Mouse (Mus musculus) midbrain, embryonic 10.5 days (tissue): Measurements from ENCODE around the gene Gpd2. TPM values are rescaled to one million over a fixed set of nuclear protein-coding genes. Genes with fewer than 3 reads are reported as not detected.

Experiments used
- DNase-seq: peaks from one replicate; pipeline ENCODE4 v3.0.0-alpha.2; 2017; ENCODE audit warnings: low spot score
- H3K27ac ChIP-seq: fragments of 300-500 bp; sonication (generic); replicated peaks from 2 replicates; pipeline ENCODE4 v1.5.1; 2016; ENCODE audit warnings: mild to moderate bottlenecking
- H3K27me3 ChIP-seq: fragments of 300-500 bp; sonication (generic); 2 replicates; pipeline ENCODE4 v1.6.1; 2016; ENCODE audit warnings: low read depth, mild to moderate bottlenecking; ENCODE audit not compliant: poor library complexity, severe bottlenecking
- H3K36me3 ChIP-seq: fragments of 300-500 bp; sonication (generic); 2 replicates; pipeline ENCODE4 v1.6.1; 2016; ENCODE audit warnings: mild to moderate bottlenecking, moderate library complexity
- H3K4me1 ChIP-seq: fragments of 300-500 bp; sonication (generic); 2 replicates; pipeline ENCODE4 v1.6.1; 2016
- H3K4me3 ChIP-seq: fragments of 300-500 bp; sonication (generic); 2 replicates; pipeline ENCODE4 v1.5.1; 2016; ENCODE audit warnings: mild to moderate bottlenecking, moderate library complexity
- H3K9me3 ChIP-seq: fragments of 300-500 bp; sonication (generic); replicated peaks from 2 replicates; pipeline ENCODE4 v1.6.1; 2016; ENCODE audit warnings: mild to moderate bottlenecking
- WGBS: fragments of 180-500 bp; shearing (Covaris S2); methylation state at CpG from one replicate; pipeline ENCODE4 v1.1.7; 2016; 5-methylcytosine and 5-hydroxymethylcytosine counted together
- polyA plus RNA-seq: library from polyadenylated mRNA; unstranded; fragments of >200 nt; fragmentation: Nextera tagmentation; extraction: Ambion mirVana; gene quantifications from 2 replicates; pipeline ENCODE4 v1.2.1, GENCODE M21; 2016

The Gpd2 gene
- polyA plus RNA-seq, 1 experiment from 2014 or later: 24.4 TPM

- peak; percentile 24 for DNase-seq
- Histone ChIP-seq H3K9me3 (no peaks in the 10 kb centered on the region), H3K27ac (0 out of 2 replicates have a peak overlapping the region, but pooled peaks have one; percentile 7), H3K4me1 (peaks cover 50% of the 10 kb centered on the region), H3K4me3 (peak overlapping the region; percentile 26), H3K36me3 (no peaks in the 10 kb centered on the region), H3K27me3 (peaks cover 61% of the 10 kb centered on the region)
- 9% methylated on average over 8 of the region's 8 CpGs for WGBS
These were observed 140.9 kb downstream of the Gpd2 start for GRCm38 (mm10) chr2:57378147-57378889.

GRCm38 (mm10) chr2:57384625-57385024 is 147.2 kb downstream of the Gpd2 start:
- Histone ChIP-seq H3K27me3 (peaks cover 28% of the 10 kb centered on the region), H3K9me3 (no peaks in the 10 kb centered on the region), H3K27ac (no peak overlapping the region), H3K36me3 (no peaks in the 10 kb centered on the region), H3K4me1 (peaks cover 28% of the 10 kb centered on the region), H3K4me3 (no peak overlapping the region)
- WGBS: 92% methylated on average over 2 of the region's 2 CpGs
- DNase-seq: no peak

DNA sequence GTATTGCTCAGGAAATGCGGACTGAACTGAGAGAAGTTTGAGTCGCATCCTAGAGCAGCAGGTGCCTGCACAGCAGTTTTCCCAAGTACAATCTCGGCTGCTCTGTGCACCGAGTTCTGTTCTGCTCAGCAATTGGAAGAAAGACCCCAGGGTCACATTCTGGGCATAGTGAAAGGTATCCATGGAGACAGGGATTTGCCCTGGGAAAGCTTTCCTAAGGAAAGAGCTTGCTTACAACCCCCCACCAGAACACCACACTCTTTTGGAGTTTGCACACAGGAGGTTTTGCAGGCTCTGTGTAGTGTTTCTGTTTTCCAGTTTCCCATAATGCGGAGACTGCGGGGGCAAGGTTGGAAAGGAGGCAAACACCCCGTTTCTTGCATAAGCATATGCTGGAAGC is 150.4 kb downstream of the Gpd2 start:
- peak; percentile 78 for DNase-seq
- H3K4me1 ChIP-seq: peaks cover 28% of the 10 kb centered on the region
- 9% methylated on average over 7 of the region's 7 CpGs for WGBS
- peak overlapping the region; percentile 85 for H3K27ac ChIP-seq
- peak overlapping the region; percentile 27 for H3K4me3 ChIP-seq
- peaks cover 5% of the 10 kb centered on the region; the same call in 1 of the 2 replicates for H3K27me3 ChIP-seq
- H3K36me3 ChIP-seq: no peaks in the 10 kb centered on the region; the same call in 1 of the 2 replicates
- peaks cover 10% of the 10 kb centered on the region for H3K9me3 ChIP-seq

DNA sequence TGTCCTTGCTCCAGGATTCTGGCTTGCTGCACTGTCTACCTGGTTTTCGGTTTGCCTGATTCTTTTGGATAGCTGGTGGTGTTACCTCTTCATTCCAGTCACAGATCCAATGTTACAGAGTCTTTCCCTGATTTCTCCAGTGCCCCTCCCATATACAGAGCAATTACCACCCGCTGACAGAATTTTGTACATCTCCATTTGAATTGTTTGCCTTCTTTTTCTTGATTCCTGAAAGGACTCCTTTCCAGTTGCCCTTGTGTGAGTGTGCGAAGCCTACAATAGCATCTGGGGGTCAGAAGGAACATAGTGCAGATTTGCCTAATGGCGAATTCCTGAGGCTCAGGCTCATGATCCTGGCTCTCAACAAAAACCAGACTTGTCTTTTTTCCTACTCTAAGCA is 157.6 kb downstream of the Gpd2 start:
- Histone ChIP-seq H3K36me3 (no peaks in the 10 kb centered on the region; the same call in 1 of the 2 replicates), H3K4me1 (no peaks in the 10 kb centered on the region), H3K27me3 (no peaks in the 10 kb centered on the region), H3K4me3 (no peak overlapping the region), H3K27ac (no peak overlapping the region), H3K9me3 (peaks cover 7% of the 10 kb centered on the region)
- WGBS: 90% methylated on average over 4 of the region's 4 CpGs
- DNase-seq: no peak

- Histone ChIP-seq H3K4me1 (0 out of 2 replicates have a peak, but pooled peaks cover 2% of the 10 kb centered on the region), H3K27me3 (no peaks in the 10 kb centered on the region), H3K36me3 (no peaks in the 10 kb centered on the region), H3K4me3 (no peak overlapping the region), H3K27ac (no peak overlapping the region), H3K9me3 (no peaks in the 10 kb centered on the region)
- WGBS: 90% methylated on average over 13 of the region's 13 CpGs
- no peak for DNase-seq
These were observed 158.6 kb downstream of the Gpd2 start for GRCm38 (mm10) chr2:57396061-57396460.

- WGBS: 92% methylated on average over 3 of the region's 3 CpGs
- Histone ChIP-seq H3K36me3 (no peaks in the 10 kb centered on the region), H3K27ac (no peak overlapping the region), H3K9me3 (no peaks in the 10 kb centered on the region), H3K27me3 (no peaks in the 10 kb centered on the region), H3K4me1 (0 out of 2 replicates have a peak, but pooled peaks cover 2% of the 10 kb centered on the region), H3K4me3 (no peak overlapping the region)
- no peak for DNase-seq
These were observed 160.3 kb downstream of the Gpd2 start for GRCm38 (mm10) chr2:57397727-57398126.

DNA sequence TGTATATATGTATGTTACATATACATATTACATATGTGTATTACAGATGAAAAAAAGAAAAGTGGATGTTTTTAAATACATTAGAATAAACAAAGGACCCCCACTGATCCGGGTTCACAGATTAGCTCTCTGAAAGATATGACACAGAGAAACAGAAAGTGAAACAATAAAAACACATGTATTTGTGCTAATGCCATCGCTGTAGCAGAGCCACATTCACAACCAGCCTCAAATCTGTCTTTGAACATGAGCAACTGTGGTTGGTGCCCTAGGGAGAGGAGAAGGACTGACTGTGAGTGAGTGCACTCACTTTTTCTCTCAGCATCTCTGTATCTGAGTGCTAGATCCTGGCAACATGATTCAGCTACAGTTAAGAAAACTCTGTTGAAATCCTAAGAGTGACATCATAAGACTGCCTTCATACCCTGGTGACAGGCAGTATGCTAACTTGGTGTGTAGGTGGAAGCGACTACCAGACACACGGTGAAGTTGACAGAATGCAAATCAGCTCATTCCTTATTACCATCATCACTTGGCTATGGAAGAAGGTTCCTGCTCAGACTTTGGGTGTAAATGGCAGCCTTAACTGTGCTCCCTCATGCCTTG is 170.1 kb downstream of the Gpd2 start:
- H3K4me1 ChIP-seq: no peaks in the 10 kb centered on the region
- WGBS: 86% methylated on average over 4 of the region's 4 CpGs
- no peak overlapping the region for H3K27ac ChIP-seq
- DNase-seq: no peak
- H3K9me3 ChIP-seq: no peaks in the 10 kb centered on the region
- no peaks in the 10 kb centered on the region for H3K36me3 ChIP-seq
- no peak overlapping the region for H3K4me3 ChIP-seq
- H3K27me3 ChIP-seq: no peaks in the 10 kb centered on the region

DNA sequence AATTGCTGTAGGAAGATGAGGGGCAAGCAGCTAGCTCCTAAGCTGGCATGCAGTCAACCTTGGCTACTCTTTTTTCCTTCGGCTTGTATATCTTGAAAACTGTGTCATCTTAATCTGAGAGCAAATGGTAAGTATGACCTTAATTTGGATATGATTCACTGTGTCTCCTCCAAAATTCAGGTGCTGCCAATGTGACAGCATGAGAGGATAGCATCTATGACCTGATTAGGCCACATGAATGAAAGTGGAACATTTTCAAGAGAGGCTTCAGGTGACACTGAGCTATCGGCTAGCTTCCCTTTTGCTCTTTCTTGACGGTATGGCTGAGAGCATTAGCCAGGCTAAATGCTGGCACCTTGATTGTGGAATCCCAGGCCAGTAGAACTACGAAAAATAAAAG is 171.0 kb downstream of the Gpd2 start:
- H3K9me3 ChIP-seq: no peaks in the 10 kb centered on the region
- H3K27me3 ChIP-seq: no peaks in the 10 kb centered on the region
- H3K4me3 ChIP-seq: no peak overlapping the region
- H3K27ac ChIP-seq: no peak overlapping the region
- no peaks in the 10 kb centered on the region for H3K4me1 ChIP-seq
- 85% methylated on average over 4 of the region's 4 CpGs for WGBS
- DNase-seq: no peak
- no peaks in the 10 kb centered on the region for H3K36me3 ChIP-seq

DNA sequence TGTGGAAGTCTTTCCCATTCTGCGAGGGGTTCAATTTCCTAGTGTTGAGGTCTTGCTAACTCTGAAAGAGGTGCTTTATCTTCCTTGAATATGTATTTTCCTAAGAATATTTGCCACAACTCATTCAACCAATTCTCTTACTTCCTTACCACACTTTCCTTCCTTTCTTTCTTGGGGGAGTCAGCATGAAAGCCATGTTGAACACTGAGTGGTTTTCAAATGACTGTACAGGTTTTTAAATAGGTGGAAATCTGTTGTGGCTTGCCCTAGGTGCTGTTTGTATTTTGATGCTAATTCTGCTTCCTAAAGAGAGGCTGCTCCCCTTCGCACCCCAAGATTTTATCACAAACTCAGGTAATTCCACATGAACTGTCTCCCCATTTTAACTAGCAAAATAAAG is 174.1 kb downstream of the Gpd2 start:
- no peaks in the 10 kb centered on the region for H3K9me3 ChIP-seq
- 83% methylated on average over 2 of the region's 2 CpGs for WGBS
- no peaks in the 10 kb centered on the region for H3K4me1 ChIP-seq
- no peak overlapping the region for H3K4me3 ChIP-seq
- no peaks in the 10 kb centered on the region for H3K27me3 ChIP-seq
- no peak overlapping the region for H3K27ac ChIP-seq
- no peak for DNase-seq
- H3K36me3 ChIP-seq: no peaks in the 10 kb centered on the region

GRCm38 (mm10) chr2:57414550-57415160 is 177.2 kb downstream of the Gpd2 start:
- no peaks in the 10 kb centered on the region for H3K9me3 ChIP-seq
- H3K36me3 ChIP-seq: no peaks in the 10 kb centered on the region
- no peaks in the 10 kb centered on the region for H3K27me3 ChIP-seq
- 92% methylated on average over 9 of the region's 9 CpGs for WGBS
- no peaks in the 10 kb centered on the region for H3K4me1 ChIP-seq
- no peak for DNase-seq
- H3K27ac ChIP-seq: no peak overlapping the region
- no peak overlapping the region for H3K4me3 ChIP-seq

DNA sequence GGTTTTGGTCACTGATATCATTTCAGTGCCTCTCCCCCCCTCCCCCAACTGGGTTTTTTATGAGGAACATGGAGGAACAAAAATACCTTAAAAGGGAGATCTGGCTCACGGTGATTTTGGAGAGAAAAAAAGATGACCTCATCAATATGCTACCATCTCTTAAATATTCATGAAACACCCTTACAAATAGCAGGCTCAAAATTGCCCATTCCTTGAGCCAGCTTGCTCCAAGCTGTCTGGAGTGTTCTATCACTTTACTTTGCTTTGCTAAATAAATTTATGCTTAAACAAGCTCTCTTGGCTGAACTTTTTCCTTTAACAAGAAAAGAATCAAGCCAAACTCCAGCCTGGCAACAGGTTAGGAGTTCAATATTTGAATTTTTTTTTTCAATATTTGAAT is 179.3 kb downstream of the Gpd2 start:
- Histone ChIP-seq H3K27ac (no peak overlapping the region), H3K27me3 (no peaks in the 10 kb centered on the region), H3K4me1 (no peaks in the 10 kb centered on the region), H3K4me3 (no peak overlapping the region), H3K36me3 (no peaks in the 10 kb centered on the region), H3K9me3 (no peaks in the 10 kb centered on the region)
- no peak for DNase-seq
- WGBS: 78% methylated on average over 1 of the region's 1 CpGs
